Mouse (Mus musculus) cerebellum, postnatal 4 days (tissue): ENCODE results near the gene Rhobtb3.
"Not testable (repeated sequence)": the region's sequence is repeated elsewhere in the genome, so short reads cannot be mapped to it uniquely, and the experiment has no call there.

Experiments used
- DNase-seq, 2 experiments: peaks; one replicate each; pipeline ENCODE4 v3.0.0; 2022; ENCODE audit warnings: low spot score in 2 of 2, mixed read lengths in 1 of 2

The Rhobtb3 gene

DNA sequence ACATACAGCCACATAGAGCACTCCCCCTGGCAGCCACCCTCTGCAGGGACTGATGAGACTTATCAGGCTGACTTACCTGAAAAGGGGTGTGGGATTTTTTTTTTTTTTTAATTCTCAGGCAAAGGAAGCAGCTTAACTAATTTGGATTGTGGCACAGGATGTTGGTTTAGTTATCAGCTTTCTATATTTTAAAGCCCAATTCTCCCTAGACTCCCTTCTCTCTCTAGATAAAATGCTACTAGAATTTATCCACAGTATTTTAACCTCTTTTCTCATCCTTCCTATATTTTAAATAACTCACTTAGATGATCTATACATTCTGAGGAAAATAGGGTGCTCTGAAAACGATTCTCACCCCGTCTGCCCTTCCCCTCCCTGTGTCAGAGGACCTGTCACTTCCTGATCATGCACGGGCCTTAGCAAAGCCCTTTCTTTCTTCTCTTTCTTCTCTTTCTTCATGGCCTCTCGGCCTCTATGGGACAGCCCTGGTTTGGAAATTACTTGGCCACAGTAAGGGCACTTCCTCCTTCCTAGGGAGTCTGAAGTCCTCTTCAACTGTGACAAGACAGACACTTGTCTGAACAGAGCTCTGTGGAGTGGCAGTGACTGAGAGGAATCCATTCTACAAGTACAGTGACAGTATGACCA, 98.1 kb downstream of the Rhobtb3 start:
- DNase-seq = no peak

DNA sequence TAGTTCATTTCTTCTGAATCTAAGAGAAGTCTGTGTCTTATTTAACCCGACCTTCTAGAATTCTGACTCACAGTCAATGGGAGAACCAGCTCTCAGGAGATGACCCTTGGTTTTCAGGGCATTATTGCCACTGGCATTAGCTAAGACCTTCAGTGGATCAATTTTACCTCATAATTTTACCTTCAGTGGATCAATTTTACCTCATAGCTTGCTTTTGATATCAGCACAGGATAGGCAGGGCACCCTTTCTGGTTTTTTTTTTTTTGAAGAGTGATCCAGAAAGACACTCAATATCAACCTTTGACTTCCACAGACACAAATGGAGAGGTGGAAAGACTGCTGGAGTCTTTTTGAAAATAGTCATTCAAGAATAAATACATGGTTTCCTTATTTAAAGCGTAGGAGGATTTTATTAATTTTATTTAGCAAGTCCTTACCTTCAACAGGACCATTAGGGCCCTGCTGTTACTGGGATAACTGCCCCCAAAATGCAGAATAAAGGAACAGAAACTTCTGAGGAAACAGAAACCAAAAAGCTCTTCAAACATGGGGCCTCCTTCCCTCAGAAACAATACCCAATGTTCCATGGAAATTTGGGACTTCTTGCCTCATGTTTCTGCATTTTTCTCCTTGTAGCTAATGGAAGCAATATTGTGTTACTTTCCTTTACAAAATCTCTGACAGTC, 98.7 kb downstream of the Rhobtb3 start:
- DNase-seq = no peak

DNA sequence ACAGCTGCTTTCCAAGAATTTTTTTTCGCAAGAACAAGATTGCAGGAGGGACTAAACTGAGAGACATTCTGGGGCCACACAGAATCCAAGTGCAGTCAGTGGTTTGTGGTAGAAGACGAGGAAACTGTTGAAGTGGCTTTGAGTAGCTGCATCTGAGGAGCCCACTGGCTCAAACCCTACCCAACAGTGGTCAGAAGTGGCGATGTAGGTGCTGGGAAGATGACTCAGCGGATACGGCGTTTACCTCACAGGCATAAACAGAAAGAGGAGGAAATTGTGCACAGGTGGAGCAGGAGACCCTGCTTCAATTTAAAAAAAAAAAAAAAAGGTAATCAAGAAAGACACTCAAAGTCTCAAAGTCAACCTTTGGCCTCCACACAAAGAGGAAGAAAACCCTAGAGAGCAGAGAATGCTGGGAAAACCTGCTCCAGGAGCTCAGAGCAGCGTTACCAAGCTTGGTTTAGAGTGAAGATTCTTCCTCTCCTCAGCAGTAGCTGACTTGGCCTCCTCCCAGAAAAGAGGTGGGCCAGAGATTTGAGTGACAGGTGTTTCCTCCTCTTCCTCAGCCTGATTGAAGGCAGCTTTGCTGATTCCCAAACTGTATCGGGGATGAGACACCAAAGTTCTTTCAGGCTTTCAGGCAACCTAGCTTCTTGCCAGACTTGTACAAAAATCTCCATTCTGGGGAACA, 99.6 kb downstream of the Rhobtb3 start:
- no peak for DNase-seq

DNA sequence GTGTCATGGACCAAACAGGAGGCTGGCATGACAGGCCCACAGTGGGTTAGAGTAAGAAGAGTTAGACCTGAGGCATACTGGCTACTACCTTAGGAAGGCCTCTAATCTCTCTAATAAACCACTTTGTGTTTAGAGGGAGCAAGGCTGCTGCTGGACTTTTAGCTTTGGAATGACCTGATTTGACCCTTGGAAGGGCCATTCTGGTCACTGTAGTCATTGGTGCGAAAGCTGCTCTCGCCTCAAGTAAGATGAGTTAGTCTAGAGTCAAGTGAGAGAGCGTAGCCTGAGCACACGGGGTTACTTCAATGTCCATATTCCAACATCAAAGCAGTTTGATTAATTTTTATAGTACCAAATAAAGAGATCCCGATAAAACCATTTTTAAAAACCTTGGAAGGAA, 100.4 kb downstream of the Rhobtb3 start:
- DNase-seq = no peak

DNA sequence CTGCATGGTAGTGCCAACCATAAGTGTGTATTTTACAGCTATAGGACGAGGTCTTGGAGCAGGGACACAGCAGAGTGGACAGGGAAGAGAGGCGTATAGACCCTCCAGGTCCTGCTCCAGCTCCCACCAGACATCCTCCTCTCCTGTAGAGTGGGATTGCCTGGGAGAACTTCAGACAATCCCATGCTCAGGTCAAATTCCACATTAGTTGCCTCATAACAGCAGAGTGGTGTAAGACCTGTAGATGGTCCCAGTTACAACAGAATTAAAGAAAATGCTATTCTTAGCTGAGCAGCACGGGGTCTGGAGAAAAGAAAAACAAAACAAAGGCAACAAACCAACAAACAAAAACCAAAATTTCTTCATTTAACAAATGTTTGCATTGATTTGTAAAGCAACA, 101.8 kb downstream of the Rhobtb3 start:
- DNase-seq = no peak

DNA sequence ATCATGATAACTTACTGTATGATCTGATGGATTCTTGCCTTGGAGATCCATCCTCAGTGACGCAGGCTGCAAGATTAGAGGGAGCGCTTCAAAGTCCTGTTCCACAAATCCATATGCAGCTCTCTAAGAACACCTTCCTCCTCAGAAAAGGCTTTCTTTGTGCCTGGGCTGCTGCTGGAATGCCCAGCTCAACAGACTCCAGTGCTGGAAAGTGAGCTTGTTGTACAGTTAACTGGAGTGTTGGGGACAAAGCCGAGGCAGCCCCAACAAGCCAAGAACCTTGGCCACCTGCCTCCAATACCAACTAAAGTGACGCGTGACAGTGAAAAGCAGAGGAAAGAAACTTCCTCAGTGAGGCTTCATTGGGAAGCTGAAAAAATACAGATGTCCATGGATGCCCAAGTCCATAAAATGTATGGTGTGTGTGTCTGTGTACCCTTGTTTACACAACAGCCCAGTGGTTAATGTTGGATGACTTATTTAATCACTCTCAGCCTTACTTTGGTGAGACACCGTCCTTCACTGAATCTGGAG, 102.9 kb downstream of the Rhobtb3 start:
- peak in 1 of 2 experiments; percentile 6 for DNase-seq

DNA sequence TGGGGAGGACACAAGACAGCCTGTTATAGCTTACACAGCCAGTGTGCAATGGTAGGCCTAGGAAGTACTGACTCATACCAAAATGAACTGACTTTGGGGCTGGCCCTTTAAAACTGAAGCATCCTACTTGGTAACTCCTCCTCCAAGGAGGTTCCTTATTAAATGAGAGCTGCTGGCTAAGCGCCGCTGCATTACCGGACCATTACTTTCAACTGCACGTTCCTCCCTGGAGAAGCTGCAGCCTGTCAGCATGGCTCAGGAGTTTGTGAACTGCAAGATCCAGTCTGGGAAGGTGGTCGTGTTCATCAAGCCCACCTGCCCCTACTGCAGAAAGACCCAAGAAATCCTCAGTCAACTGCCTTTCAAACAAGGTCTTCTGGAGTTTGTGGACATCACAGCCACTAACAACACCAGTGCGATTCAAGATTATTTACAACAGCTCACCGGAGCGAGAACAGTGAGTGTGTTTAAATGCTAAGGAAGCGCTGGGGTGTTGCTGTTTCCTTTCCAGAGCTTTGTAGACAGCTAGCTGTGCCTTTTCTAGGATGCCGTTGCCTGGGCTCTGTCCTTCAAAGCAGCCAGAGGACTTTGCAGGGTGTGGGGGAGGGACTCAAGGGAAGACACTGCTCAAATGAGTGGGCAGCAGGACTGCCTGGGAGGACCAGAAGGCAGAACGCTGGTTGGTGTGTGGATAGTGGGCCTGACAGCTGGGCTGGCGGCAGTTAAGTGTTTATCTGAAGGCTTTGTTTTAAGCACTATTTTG, 103.8 kb downstream of the Rhobtb3 start, which contains the start of gene Glrx:
TSS of gene Glrx (plus strand) at position 150 of the 763 bp plus-strand sequence.
- DNase-seq = peak; percentile 41 to 59

DNA sequence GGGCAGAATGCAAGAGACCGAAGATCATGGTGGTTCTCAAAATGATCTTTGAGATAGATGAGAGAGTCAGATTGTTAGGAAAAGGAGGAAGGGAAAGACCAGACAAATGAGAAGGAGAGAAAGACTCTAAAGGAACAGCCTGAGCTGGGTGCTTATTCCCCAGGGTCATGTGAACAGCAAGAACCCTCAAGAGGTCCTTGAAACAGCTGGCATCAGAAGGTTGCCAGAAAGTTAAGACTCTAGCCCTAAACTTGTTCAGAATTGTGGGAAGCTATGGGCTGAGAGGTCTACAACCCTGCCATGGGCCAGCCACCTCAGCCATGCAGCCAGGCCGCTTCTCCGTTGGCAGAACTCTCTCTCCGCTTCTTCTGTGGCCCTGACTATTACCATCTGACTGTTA, 105.2 kb downstream of the Rhobtb3 start:
- DNase-seq = no peak

DNA sequence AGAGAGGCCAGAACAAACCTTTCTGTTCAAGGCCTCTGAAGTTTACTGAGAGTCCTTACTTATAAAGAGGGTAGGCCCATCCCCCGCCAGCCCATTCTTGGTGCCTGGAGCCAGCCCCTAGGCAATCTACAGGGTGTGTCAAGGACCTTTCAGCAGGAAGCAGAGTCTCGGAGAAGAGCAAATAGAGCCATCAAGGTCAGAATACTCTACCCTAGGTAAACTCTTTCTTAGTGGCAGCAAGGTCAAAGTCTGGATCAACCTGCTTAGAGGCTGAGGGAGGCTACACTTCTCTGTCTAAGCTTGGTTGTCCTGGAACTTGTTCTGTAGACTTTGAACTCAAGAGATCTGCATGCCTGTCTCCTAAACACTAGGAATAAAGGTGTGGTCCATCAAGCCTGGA, 108.3 kb downstream of the Rhobtb3 start:
- no peak for DNase-seq

DNA sequence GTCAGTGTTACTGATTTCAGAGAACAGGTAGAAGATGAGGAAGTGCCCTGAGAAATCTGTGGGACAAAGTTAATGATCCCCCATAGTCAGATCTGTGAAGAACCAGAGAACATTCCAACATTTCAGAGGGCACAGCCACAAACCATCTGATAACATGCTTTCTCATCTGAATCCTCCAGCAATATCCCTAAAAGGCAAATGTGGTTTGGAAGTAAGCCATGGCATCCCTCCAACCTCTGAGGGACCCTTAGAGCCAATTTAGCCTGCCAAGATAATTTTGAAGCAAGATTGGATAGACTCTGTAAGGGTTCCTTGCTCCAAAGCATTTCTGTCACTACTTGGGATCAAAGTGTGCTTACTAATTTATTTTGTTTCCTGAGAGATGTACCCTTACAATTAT, 110.2 kb downstream of the Rhobtb3 start:
- peak in 1 of 2 experiments; percentile 62 for DNase-seq

DNA sequence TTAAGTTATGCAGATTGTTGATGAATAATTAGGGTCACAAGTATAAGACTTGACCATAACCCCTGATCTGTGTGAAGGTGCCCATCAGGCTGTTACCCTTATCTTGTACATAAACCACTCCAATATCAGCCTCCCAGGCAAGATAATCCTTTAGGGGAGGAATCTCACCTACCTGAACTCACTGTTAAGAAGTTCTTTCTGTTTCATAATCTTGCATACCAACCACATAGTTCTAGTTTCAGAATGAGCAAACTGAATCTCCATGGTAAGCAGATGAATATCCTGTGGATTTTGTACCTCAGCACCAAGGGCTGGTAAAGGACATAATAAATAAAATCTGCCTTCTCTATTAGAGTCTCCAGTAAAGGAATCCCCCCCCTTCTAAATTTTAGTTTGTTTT, 111.0 kb downstream of the Rhobtb3 start:
- no peak for DNase-seq

DNA sequence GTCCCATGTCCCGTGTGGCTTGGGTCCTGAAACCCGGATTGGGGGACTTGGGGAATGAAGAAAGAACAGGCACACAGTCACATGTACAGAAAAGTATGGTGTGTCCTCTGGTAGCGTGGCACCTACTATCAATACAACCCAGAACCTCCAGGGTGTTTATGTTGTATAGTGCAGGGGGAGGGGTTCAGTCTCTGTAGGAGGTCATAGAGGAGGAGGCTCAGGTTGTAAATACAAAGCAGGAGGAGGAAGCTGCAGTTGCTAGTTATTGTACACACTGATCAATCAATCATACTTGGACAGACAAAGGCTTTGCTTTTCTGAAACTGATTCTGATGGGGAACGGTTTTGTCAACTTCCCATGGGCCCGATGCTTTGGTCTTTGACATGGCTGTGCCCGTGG, 112.0 kb downstream of the Rhobtb3 start:
- DNase-seq = no peak

DNA sequence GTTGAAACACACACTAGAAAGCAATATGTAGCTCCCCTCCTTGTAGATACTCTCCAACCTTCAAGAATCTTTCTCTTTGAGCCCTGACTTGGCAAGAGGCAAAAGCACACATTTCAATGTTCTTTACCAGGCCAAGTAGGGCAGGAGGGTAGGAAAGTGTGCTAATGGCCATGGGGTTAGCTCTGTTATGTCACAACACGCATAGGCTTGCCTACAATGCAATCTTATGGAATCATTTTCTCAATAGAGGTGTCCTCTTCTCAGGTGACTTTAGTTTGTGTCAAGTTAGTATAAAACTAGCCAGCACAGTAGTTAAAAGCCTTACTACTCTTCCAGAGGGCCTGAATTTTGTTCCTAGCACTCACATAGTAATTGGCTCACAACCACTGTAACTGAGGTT, 113.0 kb downstream of the Rhobtb3 start:
- no peak for DNase-seq

DNA sequence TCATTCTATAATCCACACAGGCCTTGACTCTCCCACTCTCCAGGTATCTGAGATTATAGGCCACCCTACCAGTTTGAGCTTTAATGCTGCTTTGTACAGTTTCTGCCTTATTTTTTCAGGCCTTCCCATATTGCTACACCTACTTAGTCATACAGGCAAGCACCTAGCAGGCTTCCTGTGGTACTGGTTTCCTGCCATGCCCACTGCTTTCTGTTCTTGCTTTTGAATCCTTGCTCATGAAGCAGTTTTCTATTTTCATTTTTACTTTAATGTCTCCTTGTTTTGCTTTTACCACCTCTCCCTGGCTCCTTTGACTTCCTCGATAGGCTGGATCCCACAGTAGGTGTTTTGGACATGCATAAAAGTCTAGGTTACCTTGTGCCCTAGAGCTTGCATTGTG, 118.3 kb downstream of the Rhobtb3 start:
- no peak for DNase-seq

DNA sequence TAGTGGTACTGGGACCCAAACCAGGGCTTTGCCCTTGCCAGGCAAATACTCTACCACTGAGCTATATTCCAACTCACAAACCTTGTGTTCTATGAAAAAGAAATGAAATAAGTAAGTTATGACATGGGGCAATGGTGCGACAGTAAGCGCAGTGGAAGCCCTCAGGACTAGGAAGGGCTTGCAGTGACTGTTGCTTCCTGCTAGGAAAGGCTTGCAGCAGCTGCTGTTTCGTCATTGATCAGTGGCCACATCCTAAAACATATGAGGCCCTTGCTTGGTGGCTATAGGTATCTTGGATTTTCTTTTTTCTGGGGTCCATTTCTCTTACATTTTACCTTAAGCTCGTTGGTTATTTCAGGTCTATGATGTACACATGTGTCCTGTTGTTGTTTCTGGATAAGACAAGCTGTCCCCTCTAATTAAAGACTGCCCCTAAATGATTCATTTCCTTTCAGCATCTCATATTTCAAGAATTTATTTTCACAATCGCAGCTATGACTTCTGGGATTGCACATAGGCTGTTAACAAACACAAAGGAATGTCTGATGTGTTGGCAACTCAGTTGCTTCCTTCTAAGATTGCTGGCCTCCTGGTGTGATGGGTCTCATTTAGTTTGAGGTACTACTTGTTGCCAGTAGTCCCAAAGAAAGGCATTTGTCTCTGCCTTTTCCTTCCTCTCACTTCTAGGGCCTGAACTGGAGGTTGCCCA, 119.0 kb downstream of the Rhobtb3 start:
- DNase-seq = no peak

DNA sequence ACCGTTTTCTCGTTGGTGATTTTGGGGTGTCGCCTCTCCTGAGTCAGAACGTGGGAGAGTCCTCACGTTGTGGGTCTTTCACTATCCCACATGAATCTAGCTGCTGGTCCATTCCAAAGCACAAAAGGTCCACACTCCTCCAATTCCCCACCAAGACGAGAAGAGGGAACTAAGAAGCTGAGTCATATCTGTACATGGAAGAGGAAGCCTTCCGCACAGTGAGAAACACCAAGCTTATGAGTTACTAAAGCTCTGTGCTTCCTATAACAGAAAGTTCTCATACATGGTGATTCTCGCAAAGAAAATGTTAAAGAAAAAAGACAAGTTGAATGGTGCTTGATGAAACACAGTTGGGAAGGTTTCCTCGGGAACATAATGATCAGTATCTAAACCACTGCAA, 120.5 kb downstream of the Rhobtb3 start:
- no peak for DNase-seq

DNA sequence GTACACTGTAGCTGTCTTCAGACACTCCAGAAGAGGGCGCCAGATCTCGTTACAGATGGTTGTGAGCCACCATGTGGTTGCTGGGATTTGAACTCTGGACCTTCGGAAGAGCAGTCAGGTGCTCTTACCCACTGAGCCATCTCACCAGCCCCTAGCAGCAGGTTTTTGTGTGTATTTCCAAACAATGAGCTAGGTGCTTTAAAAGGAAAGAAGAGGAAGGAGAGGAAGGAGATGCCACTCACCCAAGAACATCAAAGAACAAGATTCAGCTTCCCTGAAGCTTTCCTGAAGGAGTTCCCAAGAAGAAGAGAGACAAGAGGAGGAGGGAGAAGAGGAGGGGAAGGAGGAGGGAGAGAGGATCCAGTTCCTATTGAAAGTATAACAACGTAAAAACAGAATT, 121.4 kb downstream of the Rhobtb3 start:
- DNase-seq = not testable (repeated sequence)

DNA sequence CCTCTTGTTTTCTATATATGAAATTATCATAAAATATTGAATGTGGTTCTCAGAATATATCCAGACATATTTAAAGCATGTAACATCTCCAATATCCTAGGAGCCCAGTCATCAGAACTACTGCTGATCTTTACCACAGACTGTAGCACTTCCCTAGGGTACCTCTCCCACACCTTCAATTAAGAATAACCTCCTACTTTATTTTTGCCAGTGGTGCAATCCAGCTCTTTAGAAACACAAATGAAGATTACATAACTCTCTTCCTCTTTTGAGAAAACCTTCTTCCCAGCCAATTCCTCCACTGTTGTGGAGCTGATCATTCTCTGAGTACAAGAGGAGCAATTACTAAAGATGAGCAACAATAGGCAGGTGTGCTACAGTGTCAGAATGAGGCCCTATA, 123.8 kb downstream of the Rhobtb3 start:
- no peak for DNase-seq
